Mouse (Mus musculus): ENCODE data around the gene Git1.

GRCm38 (mm10) chr11:77493512-77494343 lies at the start of gene Git1:
- TF ChIP-seq POLR2A (IDR thresholded peaks at IDR 0.05; ENCODE audit: low read depth, low read length) (0 out of 2 replicates have a peak, but pooled peaks have one; percentile 7), CTCF (IDR thresholded peaks at IDR 0.05; ENCODE audit: borderline replicate concordance, insufficient read depth, low read length) (no peak)
